Mouse (Mus musculus) midbrain, embryonic 12.5 days (tissue): Measurements from ENCODE around the gene Dazap1. TPM values are rescaled to one million over a fixed set of nuclear protein-coding genes. Genes with fewer than 3 reads are reported as not detected.

Experiments used
- ATAC-seq: fragments of 200-750 bp; cut with Nextera tagmentation; 2 replicates; pipeline ENCODE4 v1.8.0; 2017; ENCODE audit warnings: low read depth, moderate TSS enrichment, moderate library complexity; ENCODE audit not compliant: low FRiP score
- H3K27ac ChIP-seq: fragments of 300-500 bp; sonication (generic); replicated peaks from 2 replicates; pipeline ENCODE4 v1.5.1; 2016; ENCODE audit warnings: mild to moderate bottlenecking
- H3K27me3 ChIP-seq: fragments of 300-500 bp; sonication (generic); 2 replicates; pipeline ENCODE4 v1.6.1; 2016; ENCODE audit warnings: mild to moderate bottlenecking
- H3K36me3 ChIP-seq: fragments of 300-500 bp; sonication (generic); 2 replicates; pipeline ENCODE4 v1.6.1; 2016
- H3K4me1 ChIP-seq: fragments of 300-500 bp; sonication (generic); 2 replicates; pipeline ENCODE4 v1.6.1; 2016
- H3K4me2 ChIP-seq: fragments of 300-500 bp; sonication (generic); replicated peaks from 2 replicates; pipeline ENCODE4 v1.6.1; 2016; ENCODE audit warnings: mild to moderate bottlenecking, moderate library complexity
- H3K4me3 ChIP-seq: fragments of 300-500 bp; sonication (generic); 2 replicates; pipeline ENCODE4 v1.5.1; 2016; ENCODE audit warnings: mild to moderate bottlenecking
- H3K9ac ChIP-seq: fragments of 300-500 bp; sonication (generic); replicated peaks from 2 replicates; pipeline ENCODE4 v1.6.1; 2016; ENCODE audit warnings: mild to moderate bottlenecking, moderate library complexity
- H3K9me3 ChIP-seq: fragments of 300-500 bp; sonication (generic); 2 replicates; pipeline ENCODE4 v1.6.1; 2016; ENCODE audit warnings: mild to moderate bottlenecking
- WGBS: fragments of 180-500 bp; shearing (Covaris S2); methylation state at CpG from one replicate; pipeline ENCODE4 v1.1.7; 2016; 5-methylcytosine and 5-hydroxymethylcytosine counted together
- polyA plus RNA-seq: library from polyadenylated mRNA; unstranded; fragments of >200 nt; fragmentation: Nextera tagmentation; extraction: Ambion mirVana; gene quantifications from 2 replicates; pipeline ENCODE4 v1.2.1, GENCODE M21; 2016

Gene Dazap1
- polyA plus RNA-seq, 1 experiment from 2014 or later, result 61.2 TPM

- 72% methylated on average over 12 of the region's 12 CpGs for WGBS
- H3K4me3 ChIP-seq, result no peak overlapping the region
- no peak overlapping the region for H3K4me2 ChIP-seq
- H3K27ac ChIP-seq, result no peak overlapping the region
- no peak overlapping the region for H3K9ac ChIP-seq
- no peak for ATAC-seq
- peaks cover 51% of the 10 kb centered on the region for H3K4me1 ChIP-seq
- H3K27me3 ChIP-seq, result no peaks in the 10 kb centered on the region; the same call in 1 of the 2 replicates
- peaks cover 22% of the 10 kb centered on the region for H3K36me3 ChIP-seq
- H3K9me3 ChIP-seq, result no peaks in the 10 kb centered on the region
Measured at GRCm38 (mm10) chr10:80262169-80262568, 883 bp downstream of the Dazap1 start.

GRCm38 (mm10) chr10:80262776-80263365 lies 1.6 kb downstream of the Dazap1 start:
- Histone ChIP-seq H3K4me1 (peaks cover 58% of the 10 kb centered on the region), H3K9me3 (no peaks in the 10 kb centered on the region), H3K4me2 (no peak overlapping the region), H3K27ac (no peak overlapping the region), H3K4me3 (no peak overlapping the region), H3K9ac (no peak overlapping the region), H3K36me3 (peaks cover 25% of the 10 kb centered on the region), H3K27me3 (no peaks in the 10 kb centered on the region; the same call in 1 of the 2 replicates)
- 96% methylated on average over 10 of the region's 10 CpGs for WGBS
- no peak for ATAC-seq

DNA sequence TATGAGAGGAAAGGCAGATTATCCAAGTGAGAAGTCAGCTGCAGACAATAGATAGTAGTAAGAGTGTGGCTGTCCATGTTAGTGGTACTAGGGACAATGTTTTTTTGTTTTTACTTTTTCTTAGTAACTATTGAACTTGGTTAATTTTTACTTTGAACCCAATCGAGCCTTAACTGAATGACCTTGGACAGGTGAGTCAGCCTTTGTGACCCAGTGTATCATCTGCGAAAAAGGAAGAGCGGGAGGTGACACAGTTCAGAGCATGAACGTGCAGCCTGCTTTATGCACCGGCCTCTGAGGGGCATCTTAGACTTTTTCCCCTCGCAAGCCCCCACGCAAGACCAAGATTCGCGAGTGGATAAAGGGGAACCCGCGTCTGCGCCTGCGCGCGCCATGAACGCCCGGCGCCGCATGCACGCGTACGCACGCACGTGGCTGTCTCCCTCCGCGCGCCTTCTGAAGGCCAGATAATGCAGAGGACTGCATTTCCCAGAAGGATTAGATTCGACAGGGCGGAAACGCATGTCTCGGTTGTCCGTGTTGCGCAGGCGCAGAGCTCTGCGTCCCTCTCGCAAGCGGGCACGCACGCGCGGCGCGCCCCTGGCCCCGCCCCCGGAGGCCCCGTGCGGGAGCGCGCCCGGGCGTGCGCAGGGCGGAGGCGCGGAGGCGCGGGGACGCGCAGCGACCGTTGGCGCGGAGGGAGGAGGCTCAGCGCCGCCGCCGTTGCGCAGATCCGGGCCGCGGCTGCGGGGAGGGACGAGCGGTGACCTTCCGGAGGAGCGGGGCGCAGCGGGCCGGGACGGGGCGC lies 3.3 kb downstream of the Dazap1 start:
- Histone ChIP-seq H3K27me3 (no peaks in the 10 kb centered on the region), H3K4me1 (peaks cover 62% of the 10 kb centered on the region), H3K27ac (peak overlapping the region; percentile 72), H3K9me3 (no peaks in the 10 kb centered on the region), H3K36me3 (peaks cover 14% of the 10 kb centered on the region), H3K4me3 (peak overlapping the region; percentile 94), H3K9ac (peak overlapping the region; percentile 99), H3K4me2 (peak overlapping the region; percentile 68)
- WGBS, result 2% methylated on average over 81 of the region's 81 CpGs
- peak; percentile 66 for ATAC-seq

GRCm38 (mm10) chr10:80265149-80265486 lies 3.8 kb downstream of the Dazap1 start:
- 2% methylated on average over 18 of the region's 18 CpGs for WGBS
- H3K27ac ChIP-seq, result peak overlapping the region; percentile 72
- no peaks in the 10 kb centered on the region for H3K27me3 ChIP-seq
- peak overlapping the region; percentile 68 for H3K4me2 ChIP-seq
- peaks cover 18% of the 10 kb centered on the region for H3K36me3 ChIP-seq
- ATAC-seq, result peak; percentile 25; the same call in 1 of the 2 replicates
- H3K9me3 ChIP-seq, result no peaks in the 10 kb centered on the region
- H3K4me3 ChIP-seq, result peak overlapping the region; percentile 94
- H3K9ac ChIP-seq, result peak overlapping the region; percentile 99
- peaks cover 60% of the 10 kb centered on the region for H3K4me1 ChIP-seq

DNA sequence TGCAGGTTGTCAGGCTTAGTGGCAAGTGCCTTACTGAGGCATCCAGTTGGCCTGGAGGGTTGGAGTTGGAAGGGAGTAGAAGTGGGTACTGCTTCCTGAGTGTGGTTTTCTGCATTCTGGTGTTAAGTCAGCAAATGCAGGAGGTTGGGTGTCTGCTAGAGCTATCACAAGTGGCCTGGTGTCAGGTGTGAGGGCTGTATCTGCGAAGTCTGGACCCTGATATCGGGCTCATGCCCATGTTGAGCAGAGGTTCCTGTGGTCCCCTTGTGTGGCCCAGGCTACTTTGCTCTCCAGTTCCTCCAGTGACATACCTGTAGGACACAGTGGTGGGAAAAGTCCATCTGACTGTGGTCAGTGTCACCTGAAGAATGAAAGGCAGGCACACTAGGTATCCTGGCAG lies 8.8 kb downstream of the Dazap1 start:
- no peak overlapping the region for H3K27ac ChIP-seq
- H3K4me1 ChIP-seq, result peaks cover 56% of the 10 kb centered on the region

DNA sequence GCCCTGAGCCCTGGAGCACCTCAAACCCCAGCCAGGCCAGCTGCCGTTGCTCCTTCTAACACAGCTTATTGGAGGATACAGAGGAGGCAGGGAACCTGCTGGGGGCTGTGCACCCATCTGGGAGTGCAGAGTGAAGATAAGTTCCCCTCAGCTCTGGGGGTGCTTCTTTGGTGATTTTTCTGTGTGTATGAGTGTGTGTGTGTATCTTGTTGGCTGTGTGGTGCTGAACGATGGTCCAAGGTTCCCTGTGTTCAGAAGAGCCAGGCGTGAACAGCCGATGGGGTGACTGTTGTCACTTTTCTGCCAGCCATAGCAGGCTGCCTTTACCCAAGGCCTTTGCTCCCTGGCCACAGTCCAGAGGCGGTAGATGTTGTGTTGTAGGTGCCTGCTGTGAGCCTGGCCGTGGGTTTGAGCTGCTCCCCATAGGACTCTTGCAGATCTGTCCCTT lies 9.5 kb downstream of the Dazap1 start:
- no peak overlapping the region for H3K4me3 ChIP-seq
- no peak overlapping the region for H3K27ac ChIP-seq
- no peak overlapping the region for H3K4me2 ChIP-seq
- no peaks in the 10 kb centered on the region for H3K9me3 ChIP-seq
- H3K4me1 ChIP-seq, result peaks cover 54% of the 10 kb centered on the region
- H3K27me3 ChIP-seq, result no peaks in the 10 kb centered on the region
- H3K9ac ChIP-seq, result no peak overlapping the region; the same call in 1 of the 2 replicates
- no peak for ATAC-seq
- whole genome bisulfite sequencing, result 79% methylated on average over 6 of the region's 6 CpGs
- peaks cover 54% of the 10 kb centered on the region for H3K36me3 ChIP-seq

More for the DNA sequence above, 8.8 kb downstream of the Dazap1 start:
- whole genome bisulfite sequencing, result 95% methylated on average over 2 of the region's 2 CpGs
- Histone ChIP-seq H3K4me3 (no peak overlapping the region), H3K9me3 (no peaks in the 10 kb centered on the region), H3K36me3 (peaks cover 49% of the 10 kb centered on the region), H3K4me2 (no peak overlapping the region), H3K27me3 (no peaks in the 10 kb centered on the region), H3K9ac (no peak overlapping the region)
- ATAC-seq, result no peak

GRCm38 (mm10) chr10:80271186-80271843 lies 10.0 kb downstream of the Dazap1 start:
- no peaks in the 10 kb centered on the region for H3K9me3 ChIP-seq
- peaks cover 60% of the 10 kb centered on the region for H3K36me3 ChIP-seq
- ATAC-seq, result no peak
- H3K27me3 ChIP-seq, result no peaks in the 10 kb centered on the region
- peaks cover 48% of the 10 kb centered on the region for H3K4me1 ChIP-seq
- H3K4me3 ChIP-seq, result no peak overlapping the region
- H3K27ac ChIP-seq, result no peak overlapping the region
- H3K9ac ChIP-seq, result no peak overlapping the region; the same call in 1 of the 2 replicates
- H3K4me2 ChIP-seq, result no peak overlapping the region
- WGBS, result 92% methylated on average over 5 of the region's 5 CpGs

GRCm38 (mm10) chr10:80271870-80272585 lies 10.7 kb downstream of the Dazap1 start:
- Histone ChIP-seq H3K4me2 (no peak overlapping the region), H3K4me3 (no peak overlapping the region), H3K4me1 (peaks cover 41% of the 10 kb centered on the region), H3K27me3 (no peaks in the 10 kb centered on the region), H3K36me3 (peaks cover 63% of the 10 kb centered on the region), H3K9ac (no peak overlapping the region), H3K9me3 (no peaks in the 10 kb centered on the region), H3K27ac (no peak overlapping the region)
- no peak for ATAC-seq
- 91% methylated on average over 8 of the region's 8 CpGs for WGBS

DNA sequence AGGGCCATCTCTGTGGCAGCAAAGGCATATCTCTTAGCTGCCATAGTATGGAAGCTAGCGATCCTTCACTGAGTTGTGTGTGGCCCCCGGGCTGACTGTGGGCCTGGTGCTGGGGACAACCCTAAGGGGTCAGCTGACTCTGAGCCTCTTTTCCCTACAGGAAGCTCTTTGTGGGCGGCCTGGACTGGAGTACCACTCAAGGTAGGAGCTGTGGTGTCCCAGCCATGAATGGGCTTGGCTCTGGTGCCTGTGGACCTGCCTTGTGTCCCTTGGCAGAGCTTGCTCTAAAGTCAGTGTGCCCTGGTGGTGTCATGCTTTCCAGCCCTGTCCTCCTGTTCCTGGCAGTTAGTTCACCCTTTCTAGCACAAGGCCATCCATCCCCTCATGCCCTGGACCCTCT lies 12.6 kb downstream of the Dazap1 start:
- Histone ChIP-seq H3K4me1 (peaks cover 25% of the 10 kb centered on the region), H3K36me3 (peaks cover 73% of the 10 kb centered on the region), H3K9me3 (no peaks in the 10 kb centered on the region), H3K27me3 (no peaks in the 10 kb centered on the region), H3K4me2 (no peak overlapping the region), H3K9ac (no peak overlapping the region), H3K27ac (no peak overlapping the region), H3K4me3 (no peak overlapping the region)
- 94% methylated on average over 3 of the region's 3 CpGs for WGBS
- ATAC-seq, result no peak

DNA sequence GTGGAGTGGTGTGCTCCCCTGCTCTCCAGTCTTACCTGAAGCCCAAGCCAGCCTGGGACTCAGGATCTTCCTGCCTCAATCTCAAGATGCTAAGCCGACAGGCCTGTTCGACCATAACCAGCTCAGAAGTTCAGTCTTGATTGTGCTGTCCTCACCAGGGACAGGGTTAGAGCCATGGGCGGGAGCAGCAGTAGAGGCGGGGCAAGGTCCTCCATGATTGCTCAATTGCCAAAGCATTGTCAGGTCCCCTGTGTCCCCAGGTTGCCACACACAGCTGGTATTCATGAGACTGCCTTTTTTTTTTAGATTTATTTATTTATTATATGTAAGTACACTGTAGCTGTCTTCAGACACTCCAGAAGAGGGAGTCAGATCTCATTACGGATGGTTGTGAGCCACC lies 15.0 kb downstream of the Dazap1 start:
- no peak overlapping the region for H3K4me2 ChIP-seq
- no peak overlapping the region for H3K4me3 ChIP-seq
- no peak overlapping the region for H3K9ac ChIP-seq
- ATAC-seq, result no peak
- 85% methylated on average over 5 of the region's 5 CpGs for WGBS
- H3K9me3 ChIP-seq, result no peaks in the 10 kb centered on the region
- H3K36me3 ChIP-seq, result peaks cover 84% of the 10 kb centered on the region
- H3K27ac ChIP-seq, result no peak overlapping the region
- H3K27me3 ChIP-seq, result no peaks in the 10 kb centered on the region
- 0 out of 2 replicates have a peak, but pooled peaks cover 8% of the 10 kb centered on the region for H3K4me1 ChIP-seq

GRCm38 (mm10) chr10:80278390-80278789 lies 17.1 kb downstream of the Dazap1 start:
- peaks cover 95% of the 10 kb centered on the region for H3K36me3 ChIP-seq
- no peak overlapping the region for H3K27ac ChIP-seq
- no peaks in the 10 kb centered on the region for H3K27me3 ChIP-seq
- H3K9ac ChIP-seq, result no peak overlapping the region
- no peaks in the 10 kb centered on the region for H3K9me3 ChIP-seq
- H3K4me2 ChIP-seq, result no peak overlapping the region
- no peak overlapping the region for H3K4me3 ChIP-seq
- H3K4me1 ChIP-seq, result peaks cover 3% of the 10 kb centered on the region; the same call in 1 of the 2 replicates
- no peak for ATAC-seq
- 96% methylated on average over 9 of the region's 9 CpGs for WGBS
